Mouse (Mus musculus): ENCODE data around the gene Olfr420.

- TF ChIP-seq CTCF (IDR thresholded peaks at IDR 0.05; ENCODE audit: control insufficient read depth, insufficient read depth, low read length) (no peak), POLR2A (IDR thresholded peaks at IDR 0.05; ENCODE audit: borderline replicate concordance, control insufficient read depth, low read depth, low read length) (no peak)
Measured at GRCm38 (mm10) chr1:174171537-174171936, 16.1 kb downstream of the Olfr420 start.
